Comparison of ENCODE assay signal across 30 mouse cellular contexts in genomic region chr6:89368812-89369211, GRCm38 (mm10). TPM values are rescaled to one million over a fixed set of nuclear protein-coding genes. Genes with fewer than 3 reads are reported as not detected.
A peak's percentile ranks its signal among the peaks of the same experiment; 100 is the strongest.
DNase-seq lines count a peak whose midpoint lies in the region; ATAC-seq and TF ChIP-seq lines count a peak whose summit lies in the region.
"Had no signal": no experiment of that assay in that cellular context is flagged by ENCODE, and none has a peak within 500 bp of the region (broad histone marks: within the 10 kb centered on the region; RNA-seq: fewer than 3 reads in every experiment).

No protein-coding gene starts in this region.

- H3K36me3 ChIP-seq in kidney, embryonic 15.5 days, result no peaks in the 10 kb centered on the region
- H3K36me3 ChIP-seq in kidney, embryonic 14.5 days (ENCODE audit: control insufficient read depth, insufficient read depth, low read length), result no peaks in the 10 kb centered on the region
- H3K36me3 ChIP-seq in liver, adult 2 months (ENCODE audit: control insufficient read depth, insufficient read depth, low read length), result no peaks in the 10 kb centered on the region
- no peaks in the 10 kb centered on the region for H3K36me3 ChIP-seq in liver, embryonic 12.5 days
- no peaks in the 10 kb centered on the region for H3K36me3 ChIP-seq in macrophage (ENCODE audit: inconsistent target)
- H3K36me3 ChIP-seq: embryonic facial prominence, embryonic 13.5 days; forebrain, embryonic 10.5 days; hindbrain, embryonic 13.5 days; limb, embryonic 10.5 days; limb, embryonic 15.5 days; midbrain, embryonic 10.5 days; midbrain, embryonic 15.5 days; neural tube, embryonic 15.5 days; stomach, embryonic 15.5 days had no signal

- H3K9me3 ChIP-seq in kidney, embryonic 15.5 days (replicated peaks), result no peaks in the 10 kb centered on the region
- no peaks in the 10 kb centered on the region for H3K9me3 ChIP-seq in kidney, embryonic 14.5 days (ENCODE audit: control insufficient read depth, low read length)
- no peaks in the 10 kb centered on the region for H3K9me3 ChIP-seq in liver, embryonic 12.5 days (replicated peaks)
- H3K9me3 ChIP-seq: embryonic facial prominence, embryonic 13.5 days; hindbrain, embryonic 13.5 days; limb, embryonic 10.5 days; limb, embryonic 15.5 days; midbrain, embryonic 15.5 days; neural tube, embryonic 15.5 days; stomach, embryonic 15.5 days had no signal

- no peak for TF ChIP-seq POLR2A in liver, adult 2 months (IDR thresholded peaks at IDR 0.05; ENCODE audit: extremely low read depth, insufficient read depth, low read length)

- no peaks in the 10 kb centered on the region for H3K79me2 ChIP-seq in liver, adult 2 months (ENCODE audit: control insufficient read depth, insufficient read depth, low read length)
- H3K79me2 ChIP-seq in macrophage (ENCODE audit: inconsistent target), result no peaks in the 10 kb centered on the region

- DNase-seq in liver, adult 2 months (ENCODE audit: extremely low read depth, low read depth, low spot score), result peak; percentile 63
- DNase-seq in lung, postnatal 36 days, result peak; percentile 44
- DNase-seq in lung, postnatal 25 days (ENCODE audit: low spot score), result no peak
- DNase-seq in testis, postnatal 10 days (ENCODE audit: low spot score), result no peak
- DNase-seq: adrenal gland, postnatal 10 days; cerebellum, adult 11-12 months; cerebellum, adult 9-11 months; embryo, embryonic 11 days; heart, postnatal 4 days; layer of hippocampus, adult 9-11 months; retina, postnatal 1 day; right cerebral cortex, postnatal 14 days; thymus, postnatal 14 days had no signal

- H3K4me2 ChIP-seq in kidney, embryonic 15.5 days, result no peak overlapping the region
- H3K4me2 ChIP-seq in kidney, embryonic 14.5 days (replicated peaks; ENCODE audit: low read depth, low read length), result no peak overlapping the region
- H3K4me2 ChIP-seq in liver, embryonic 12.5 days, result no peak overlapping the region
- H3K4me2 ChIP-seq: embryonic facial prominence, embryonic 13.5 days; heart, embryonic 11.5 days; hindbrain, embryonic 13.5 days; limb, embryonic 15.5 days; midbrain, embryonic 15.5 days; neural tube, embryonic 15.5 days; stomach, embryonic 15.5 days had no signal

- no peak for ATAC-seq in kidney, embryonic 15.5 days (replicated peaks; ENCODE audit: low FRiP score)
- ATAC-seq in kidney, embryonic 14.5 days (ENCODE audit: low FRiP score, low TSS enrichment), result no peak
- no peak for ATAC-seq in liver, embryonic 12.5 days
- ATAC-seq: forebrain, embryonic 16.5 days; intestine, embryonic 16.5 days had no signal

- H3K27ac ChIP-seq in kidney, embryonic 15.5 days, result peak overlapping the region; percentile 32; the same call in 1 of the 2 replicates
- no peak overlapping the region for H3K27ac ChIP-seq in kidney, embryonic 14.5 days (ENCODE audit: low read depth, low read length)
- no peak overlapping the region for H3K27ac ChIP-seq in liver, adult 2 months (replicated peaks; ENCODE audit: insufficient read depth, low read depth, low read length)
- no peak overlapping the region for H3K27ac ChIP-seq in liver, embryonic 12.5 days
- peak overlapping the region; percentile 45 for H3K27ac ChIP-seq in macrophage
- H3K27ac ChIP-seq: embryonic facial prominence, embryonic 13.5 days; forebrain, embryonic 10.5 days; hindbrain, embryonic 13.5 days; limb, embryonic 10.5 days; limb, embryonic 15.5 days; midbrain, embryonic 10.5 days; midbrain, embryonic 15.5 days; neural tube, embryonic 15.5 days; stomach, embryonic 15.5 days had no signal

- H3K9ac ChIP-seq in kidney, embryonic 15.5 days, result no peak overlapping the region
- H3K9ac ChIP-seq in kidney, embryonic 14.5 days (ENCODE audit: low read depth, low read length), result no peak overlapping the region
- no peak overlapping the region for H3K9ac ChIP-seq in liver, adult 2 months (ENCODE audit: low read depth, low read length)
- no peak overlapping the region for H3K9ac ChIP-seq in liver, embryonic 12.5 days
- H3K9ac ChIP-seq: embryonic facial prominence, embryonic 13.5 days; hindbrain, embryonic 13.5 days; limb, embryonic 15.5 days; midbrain, embryonic 15.5 days; neural tube, embryonic 15.5 days; stomach, embryonic 15.5 days had no signal

- no peak for TF ChIP-seq CTCF in liver, adult 2 months (IDR thresholded peaks at IDR 0.05; ENCODE audit: low read depth, low read length)

- peaks cover 4% of the 10 kb centered on the region for H3K27me3 ChIP-seq in kidney, embryonic 15.5 days
- H3K27me3 ChIP-seq in kidney, embryonic 14.5 days (ENCODE audit: control insufficient read depth, insufficient read depth, low read length), result no peaks in the 10 kb centered on the region
- H3K27me3 ChIP-seq in liver, adult 2 months (ENCODE audit: control insufficient read depth, insufficient read depth, low read length), result no peaks in the 10 kb centered on the region
- H3K27me3 ChIP-seq in liver, embryonic 12.5 days (replicated peaks), result peaks cover 10% of the 10 kb centered on the region
- H3K27me3 ChIP-seq: CH12.LX; midbrain, embryonic 15.5 days; stomach, embryonic 15.5 days had no signal

- H3K4me3 ChIP-seq in kidney, embryonic 15.5 days (replicated peaks), result no peak overlapping the region
- no peak overlapping the region for H3K4me3 ChIP-seq in kidney, embryonic 14.5 days (ENCODE audit: low read length)
- H3K4me3 ChIP-seq in liver, adult 2 months (ENCODE audit: insufficient read depth, low read depth, low read length), result no peak overlapping the region
- H3K4me3 ChIP-seq in liver, embryonic 12.5 days, result no peak overlapping the region
- no peak overlapping the region for H3K4me3 ChIP-seq in macrophage (ENCODE audit: inconsistent target)
- H3K4me3 ChIP-seq: embryonic facial prominence, embryonic 13.5 days; forebrain, embryonic 10.5 days; hindbrain, embryonic 13.5 days; limb, embryonic 10.5 days; limb, embryonic 15.5 days; midbrain, embryonic 10.5 days; midbrain, embryonic 15.5 days; neural tube, embryonic 15.5 days; stomach, embryonic 15.5 days had no signal

- no peaks in the 10 kb centered on the region for H3K4me1 ChIP-seq in kidney, embryonic 15.5 days
- no peaks in the 10 kb centered on the region for H3K4me1 ChIP-seq in kidney, embryonic 14.5 days (ENCODE audit: control insufficient read depth, insufficient read depth, low read length)
- no peaks in the 10 kb centered on the region for H3K4me1 ChIP-seq in liver, adult 2 months (ENCODE audit: control insufficient read depth, insufficient read depth, low read length)
- H3K4me1 ChIP-seq in liver, embryonic 12.5 days, result no peaks in the 10 kb centered on the region
- H3K4me1 ChIP-seq: embryonic facial prominence, embryonic 13.5 days; forebrain, embryonic 10.5 days; hindbrain, embryonic 13.5 days; limb, embryonic 10.5 days; midbrain, embryonic 10.5 days; midbrain, embryonic 15.5 days; neural tube, embryonic 15.5 days; stomach, embryonic 15.5 days had no signal

RNA-seq across cellular contexts. Expression of gene Plxna1, which starts 6.4 kb away (rescaled TPM):
- polyA plus RNA-seq in kidney, embryonic 15.5 days (2015; fragmentation: Nextera tagmentation; extraction: Ambion mirVana), result 21.4 and 24.8 TPM in 2 replicates
- polyA plus RNA-seq in kidney, embryonic 14.5 days (2014; fragmentation: Nextera tagmentation; extraction: Ambion mirVana), result 15.4 and 28.0 TPM in 2 replicates
- total RNA-seq in liver, adult 2 months (2014; rRNA removed), result 2.6 and 4.6 TPM in 2 replicates
- polyA plus RNA-seq in liver, adult 2 months (2012; rRNA removed), result 5.7 and 6.5 TPM in 2 replicates
- 6.7 and 7.2 TPM in 2 replicates for polyA plus RNA-seq in liver, embryonic 12.5 days (2016; fragmentation: Nextera tagmentation; extraction: Ambion mirVana)
- 100 to 1,000 TPM; 244 to 996 (median 329) TPM for total RNA-seq in macrophage (2018; cell fraction: chromatin; rRNA removed)
- 100 to 1,000 TPM; 124 to 243 (median 189) TPM for total RNA-seq in macrophage (2018; cell fraction: cytosol; rRNA removed)
- 100 to 1,000 TPM; 209 to 537 (median 340) TPM for total RNA-seq in macrophage (2018; cell fraction: nucleus; rRNA removed)
- polyA plus RNA-seq in macrophage (2018), result 66.7 to 104 TPM (median 93.3 TPM) in 3 replicates

Comparison
In these comparisons a context has a peak if more than half of its experiments do, and no peak if none do; other contexts are left out.
1. H3K27ac ChIP-seq: peak in kidney, embryonic 15.5 days (single experiment) and macrophage (single experiment); none in kidney, embryonic 14.5 days (single experiment), liver, adult 2 months (single experiment) and liver, embryonic 12.5 days (single experiment).
2. DNase-seq: peak in liver, adult 2 months (single experiment) and lung, postnatal 36 days (single experiment); none in lung, postnatal 25 days (single experiment) and testis, postnatal 10 days (single experiment).